Mouse (Mus musculus) CH12.LX (cell line): ENCODE results near the gene Dab1. TPM values are rescaled to one million over a fixed set of nuclear protein-coding genes. Genes with fewer than 3 reads are reported as not detected.

Experiments used
- DNase-seq: peaks from one replicate; pipeline ENCODE4 v3.0.0-alpha.2; 2013; ENCODE audit errors: extremely low read depth
- H3K27ac ChIP-seq: 2 replicates; pipeline ENCODE4 v1.5.1; 2012; ENCODE audit warnings: low read depth, mild to moderate bottlenecking, control low read depth, moderate library complexity; ENCODE audit not compliant: insufficient read depth
- H3K27me3 ChIP-seq: replicated peaks from 2 replicates; pipeline ENCODE3; 2012; ENCODE audit warnings: inconsistent platforms
- H3K36me3 ChIP-seq, 2 experiments: replicated peaks in 1 of 2; 2 replicates each; pipeline versions ENCODE3 to v1.6.1; 2012; ENCODE audit warnings: inconsistent platforms in 1 of 2, low read length in 1 of 2, mild to moderate bottlenecking in 1 of 2, mixed read lengths in 1 of 2, moderate library complexity in 1 of 2; ENCODE audit not compliant: control insufficient read depth in 1 of 2, insufficient read depth in 1 of 2
- H3K4me1 ChIP-seq, 2 experiments: 2 replicates each; pipeline ENCODE4 v1.6.1; 2012; ENCODE audit warnings: inconsistent platforms in 1 of 2, moderate library complexity in 1 of 2; ENCODE audit not compliant: insufficient read depth in 2 of 2, control insufficient read depth in 1 of 2
- H3K4me2 ChIP-seq: 2 replicates; pipeline ENCODE4 v1.6.1; 2012; ENCODE audit warnings: low read depth, mild to moderate bottlenecking, control low read depth; ENCODE audit not compliant: poor library complexity, insufficient read depth, severe bottlenecking
- H3K4me3 ChIP-seq, 3 experiments: fragments of 150-350 bp in 1 of 3; sonication (generic) in 1 of 3; replicated peaks in 1 of 3; 2 replicates each; pipeline versions ENCODE3 to v1.5.1; 2011 to 2012; ENCODE audit warnings: low read depth in 2 of 3, low read length in 2 of 3, mild to moderate bottlenecking in 2 of 3, moderate library complexity in 2 of 3, control low read depth in 1 of 3, improper control_type of control experiment in 1 of 3, inconsistent platforms in 1 of 3, mixed read lengths in 1 of 3; ENCODE audit not compliant: poor library complexity in 1 of 3
- H3K79me2 ChIP-seq: replicated peaks from 2 replicates; pipeline ENCODE4 v1.6.1; 2012; ENCODE audit warnings: mild to moderate bottlenecking, moderate library complexity; ENCODE audit not compliant: control insufficient read depth, poor library complexity, insufficient read depth, severe bottlenecking; ENCODE audit errors: extremely low read depth
- H3K9ac ChIP-seq: 2 replicates; pipeline ENCODE4 v1.6.1; 2012; ENCODE audit warnings: low read depth, mild to moderate bottlenecking, control low read depth, moderate library complexity; ENCODE audit not compliant: insufficient read depth
- H3K9me3 ChIP-seq: replicated peaks from 2 replicates; pipeline ENCODE3; 2012; ENCODE audit warnings: low read length, inconsistent platforms, mixed read lengths
- BHLHE40 ChIP-seq: IDR thresholded peaks from 2 replicates; pipeline ENCODE4 v1.6.1; 2011; ENCODE audit warnings: mild to moderate bottlenecking, low read depth, low read length, improper control_type of control experiment
- CHD1 ChIP-seq: IDR thresholded peaks from 2 replicates; pipeline ENCODE4 v1.6.1; 2012; ENCODE audit warnings: low read depth, low read length, improper control_type of control experiment, inconsistent platforms
- CHD2 ChIP-seq: IDR thresholded peaks from 2 replicates; pipeline ENCODE4 v1.6.1; 2011; ENCODE audit warnings: low read length, improper control_type of control experiment
- CTCF ChIP-seq, 2 experiments: IDR thresholded peaks in 1 of 2; conservative IDR thresholded peaks in 1 of 2; 2 replicates each; pipeline ENCODE4 v1.5.1; 2011 to 2012; ENCODE audit warnings: low read depth in 2 of 2, low read length in 2 of 2, improper control_type of control experiment in 1 of 2, inconsistent platforms in 1 of 2, mild to moderate bottlenecking in 1 of 2, moderate library complexity in 1 of 2
- ELF1 ChIP-seq: IDR thresholded peaks from 2 replicates; pipeline ENCODE4 v1.6.1; 2014; ENCODE audit warnings: low read depth, mild to moderate bottlenecking, inconsistent platforms, low read length, improper control_type of control experiment
- EP300 ChIP-seq: IDR thresholded peaks from 2 replicates; pipeline ENCODE4 v1.6.1; 2011; ENCODE audit warnings: low read length, improper control_type of control experiment
- GABPA ChIP-seq: IDR thresholded peaks from 2 replicates; pipeline ENCODE4 v1.6.1; 2012; ENCODE audit warnings: low read depth, low read length, improper control_type of control experiment, inconsistent platforms; ENCODE audit not compliant: insufficient replicate concordance
- HCFC1 ChIP-seq: IDR thresholded peaks from 2 replicates; pipeline ENCODE4 v1.6.1; 2012; ENCODE audit warnings: low read depth, mild to moderate bottlenecking, inconsistent platforms, low read length, improper control_type of control experiment
- JUN ChIP-seq: IDR thresholded peaks from 2 replicates; pipeline ENCODE4 v1.6.1; 2011; ENCODE audit warnings: low read depth, mild to moderate bottlenecking, low read length, improper control_type of control experiment, moderate library complexity; ENCODE audit not compliant: insufficient read depth
- KAT2A ChIP-seq: IDR thresholded peaks from 2 replicates; pipeline ENCODE4 v1.6.1; 2012; ENCODE audit warnings: low read length, improper control_type of control experiment, inconsistent platforms; ENCODE audit not compliant: insufficient replicate concordance
- MAX ChIP-seq: IDR thresholded peaks from 2 replicates; pipeline ENCODE4 v1.6.1; 2011; ENCODE audit warnings: low read length, improper control_type of control experiment
- MXI1 ChIP-seq: IDR thresholded peaks from 2 replicates; pipeline ENCODE4 v1.6.1; 2011; ENCODE audit warnings: mild to moderate bottlenecking, low read depth, low read length, improper control_type of control experiment
- MYC ChIP-seq: IDR thresholded peaks from 2 replicates; pipeline ENCODE4 v1.6.1; 2011; ENCODE audit warnings: low read depth, mild to moderate bottlenecking, improper control_type of control experiment, low read length
- NELFE ChIP-seq: IDR thresholded peaks from 2 replicates; pipeline ENCODE4 v1.6.1; 2011; ENCODE audit warnings: low read depth, low read length, improper control_type of control experiment
- NRF1 ChIP-seq: IDR thresholded peaks from 2 replicates; pipeline ENCODE4 v1.6.1; 2014; ENCODE audit warnings: low read depth, mild to moderate bottlenecking, inconsistent platforms, low read length, improper control_type of control experiment, moderate library complexity
- POLR2A ChIP-seq: IDR thresholded peaks from 2 replicates; pipeline ENCODE4 v1.6.1; 2011; ENCODE audit warnings: low read depth, mild to moderate bottlenecking, improper control_type of control experiment, low read length
- RAD21 ChIP-seq: IDR thresholded peaks from 2 replicates; pipeline ENCODE4 v1.6.1; 2011; ENCODE audit warnings: low read depth, mild to moderate bottlenecking, low read length, improper control_type of control experiment, moderate library complexity
- SIN3A ChIP-seq: IDR thresholded peaks from 2 replicates; pipeline ENCODE4 v1.6.1; 2012; ENCODE audit warnings: low read length, improper control_type of control experiment, inconsistent platforms
- ZC3H11A ChIP-seq: IDR thresholded peaks from 2 replicates; pipeline ENCODE4 v1.6.1; 2012; ENCODE audit warnings: low read depth, mild to moderate bottlenecking, inconsistent platforms, low read length, improper control_type of control experiment
- ZNF384 ChIP-seq: IDR thresholded peaks from 2 replicates; pipeline ENCODE4 v1.6.1; 2012; ENCODE audit warnings: low read depth, low read length, improper control_type of control experiment, inconsistent platforms
- dilution Hi-C: fragments of 300-500 bp; cut with MboI; formaldehyde crosslinking; loops from 2 replicates; pipeline ENCODE4 v1.14.3; 2020; ENCODE audit warnings: low sequenced_read_pairs; ENCODE audit not compliant: extremely low pct_unique_long_range_greater_than_20kb, extremely low pct_ligation_motif_present
- in situ Hi-C: fragments of 300-500 bp; cut with MboI; formaldehyde crosslinking; loops from 3 replicates; pipeline ENCODE4 v1.14.3; 2019; ENCODE audit warnings: low sequenced_read_pairs, low pct_ligation_motif_present, low pct_unique_long_range_greater_than_20kb, mixed read lengths
- polyA plus RNA-seq: library from polyadenylated mRNA; unstranded; fragments of >175 nt; gene quantifications from 2 replicates; pipeline ENCODE4 v1.2.1, GENCODE M21; 2012; ENCODE audit warnings: low read depth; ENCODE audit not compliant: insufficient read length
- total RNA-seq, 2 experiments: library from RNA; depleted of rRNA; stranded (reverse); fragments of 300-350 nt in 1 of 2; fragments of >200 nt in 1 of 2; gene quantifications; 2 replicates each; pipeline ENCODE4 v1.2.3; 2012 to 2014

The Dab1 gene
- total and polyA plus RNA-seq, 3 experiments, result not detected

- Histone ChIP-seq H3K9me3 (peaks cover 80% of the 10 kb centered on the region), H3K9ac (no peak overlapping the region), H3K36me3 (no peaks in the 10 kb centered on the region), H3K4me2 (no peak overlapping the region), H3K4me3 (no peak overlapping the region), H3K4me1 (no peaks in the 10 kb centered on the region), H3K79me2 (no peaks in the 10 kb centered on the region)
- in situ Hi-C loops, result no loop called here
- dilution Hi-C loops, result no loop called here
- TF ChIP-seq MYC, result no peak
- no peak for TF ChIP-seq EP300
- TF ChIP-seq CTCF (conservative IDR thresholded peaks at IDR 0.05 in 1 of 2, IDR thresholded peaks at IDR 0.05 in 1 of 2; ENCODE audit: low read depth in 2 of 2, low read length in 2 of 2), result no peak
- no peak for TF ChIP-seq ELF1
- TF ChIP-seq GABPA, result no peak
- no peak for TF ChIP-seq ZC3H11A
- no peak for TF ChIP-seq CHD2
- TF ChIP-seq RAD21, result no peak
- TF ChIP-seq POLR2A, result no peak
- TF ChIP-seq, all 38 proteins: peak for 0
- Histone ChIP-seq H3K27me3 (no peaks in the 10 kb centered on the region), H3K27ac (no peak overlapping the region)
- DNase-seq, result no peak
Observed at GRCm38 (mm10) chr4:103929631-103930030, 310.5 kb downstream of the Dab1 start.

GRCm38 (mm10) chr4:103934364-103934763 is 315.2 kb downstream of the Dab1 start:
- Histone ChIP-seq H3K4me3 (no peak overlapping the region), H3K27me3 (no peaks in the 10 kb centered on the region), H3K27ac (no peak overlapping the region), H3K9ac (no peak overlapping the region)
- TF ChIP-seq JUN (no peak), CHD1 (no peak), MAX (no peak), GABPA (no peak), ZNF384 (no peak), NRF1 (no peak), RAD21 (no peak), CTCF (conservative IDR thresholded peaks at IDR 0.05 in 1 of 2, IDR thresholded peaks at IDR 0.05 in 1 of 2; ENCODE audit: low read depth in 2 of 2, low read length in 2 of 2) (no peak), MXI1 (no peak), HCFC1 (no peak), NELFE (no peak), SIN3A (no peak), BHLHE40 (no peak), KAT2A (no peak)
- TF ChIP-seq, all 38 proteins: peak for 0
- Histone ChIP-seq H3K36me3 (no peaks in the 10 kb centered on the region), H3K4me1 (no peaks in the 10 kb centered on the region), H3K4me2 (no peak overlapping the region), H3K9me3 (peaks cover 74% of the 10 kb centered on the region), H3K79me2 (no peaks in the 10 kb centered on the region)
- in situ Hi-C loops (no loop called here), dilution Hi-C loops (no loop called here)
- DNase-seq, result no peak
